Mouse (Mus musculus) G1E-ER4 (cell line): ENCODE results near the gene Prdm1. TPM values are rescaled to one million over a fixed set of nuclear protein-coding genes. Genes with fewer than 3 reads are reported as not detected.

Source experiments
- GATA1 ChIP-seq: IDR thresholded peaks from one replicate; pipeline ENCODE4 v1.8.0; 2012; ENCODE audit warnings: low read length, inconsistent platforms
- polyA plus RNA-seq: library from polyadenylated mRNA; stranded (reverse); fragments of >175 nt; gene quantifications from 2 replicates; pipeline ENCODE4 v1.2.3, GENCODE M21; 2012

The Prdm1 gene
- polyA plus RNA-seq, 1 experiment, result 11.3 TPM

- no peak for TF ChIP-seq GATA1
Measured at GRCm38 (mm10) chr10:44415576-44415975, 112.7 kb downstream of the Prdm1 start.

- no peak for TF ChIP-seq GATA1
Measured at GRCm38 (mm10) chr10:44409958-44410357, 118.3 kb downstream of the Prdm1 start.

- TF ChIP-seq GATA1, result no peak
Measured at GRCm38 (mm10) chr10:44409054-44409453, 119.2 kb downstream of the Prdm1 start.

- no peak for TF ChIP-seq GATA1
Measured at GRCm38 (mm10) chr10:44403415-44403814, 124.9 kb downstream of the Prdm1 start.

GRCm38 (mm10) chr10:44401600-44401999 lies 126.7 kb downstream of the Prdm1 start:
- TF ChIP-seq GATA1, result no peak

- TF ChIP-seq GATA1, result no peak
Measured at GRCm38 (mm10) chr10:44400602-44401001, 127.7 kb downstream of the Prdm1 start.

- no peak for TF ChIP-seq GATA1
Measured at GRCm38 (mm10) chr10:44400119-44400518, 128.2 kb downstream of the Prdm1 start.

GRCm38 (mm10) chr10:44392855-44393254 lies 135.4 kb downstream of the Prdm1 start:
- TF ChIP-seq GATA1, result no peak

GRCm38 (mm10) chr10:44391509-44392290 lies 136.6 kb downstream of the Prdm1 start:
- no peak for TF ChIP-seq GATA1

GRCm38 (mm10) chr10:44390286-44390685 lies 138.0 kb downstream of the Prdm1 start:
- TF ChIP-seq GATA1, result no peak

GRCm38 (mm10) chr10:44388706-44389233 lies 139.5 kb downstream of the Prdm1 start:
- no peak for TF ChIP-seq GATA1
